Mouse (Mus musculus) right cerebral cortex, adult 2 months (tissue): ENCODE measurements around the gene Safb.

ENCODE experiments used
- DNase-seq, 2 experiments: peaks; one replicate each; pipeline ENCODE4 v3.0.0; 2021 to 2022; ENCODE audit warnings: low spot score in 2 of 2

The Safb gene

GRCm38 (mm10) chr17:56560131-56560530 is 24.5 kb upstream of the Safb start:
- no peak for DNase-seq

GRCm38 (mm10) chr17:56561866-56562265 is 22.8 kb upstream of the Safb start:
- DNase-seq, result no peak

- no peak for DNase-seq
Observed at GRCm38 (mm10) chr17:56566293-56566692, 18.3 kb upstream of the Safb start.

GRCm38 (mm10) chr17:56566918-56567317 is 17.7 kb upstream of the Safb start:
- DNase-seq, result no peak

GRCm38 (mm10) chr17:56567370-56567769 is 17.3 kb upstream of the Safb start:
- DNase-seq, result no peak

GRCm38 (mm10) chr17:56570287-56570686 is 14.3 kb upstream of the Safb start:
- no peak for DNase-seq

GRCm38 (mm10) chr17:56572154-56572553 is 12.5 kb upstream of the Safb start:
- DNase-seq, result no peak

- no peak for DNase-seq
Observed at GRCm38 (mm10) chr17:56572939-56573338, 11.7 kb upstream of the Safb start.

- no peak for DNase-seq
Observed at GRCm38 (mm10) chr17:56583071-56583470, 1.6 kb upstream of the Safb start.

- DNase-seq, result no peak
Observed at GRCm38 (mm10) chr17:56583611-56584256, 891 bp upstream of the Safb start.

GRCm38 (mm10) chr17:56585171-56585821 is 671 bp downstream of the Safb start:
- DNase-seq, result peak in 1 of 2 experiments; percentile 59

GRCm38 (mm10) chr17:56587773-56588172 is 3.1 kb downstream of the Safb start:
- no peak for DNase-seq

GRCm38 (mm10) chr17:56588921-56589320 is 4.3 kb downstream of the Safb start:
- DNase-seq, result no peak

- DNase-seq, result no peak
Observed at GRCm38 (mm10) chr17:56592553-56592952, 7.9 kb downstream of the Safb start.

- DNase-seq, result no peak
Observed at GRCm38 (mm10) chr17:56593527-56594271, 9.1 kb downstream of the Safb start.

- no peak for DNase-seq
Observed at GRCm38 (mm10) chr17:56603186-56604069, 18.8 kb downstream of the Safb start.

- no peak for DNase-seq
Observed at GRCm38 (mm10) chr17:56604070-56604380, 19.4 kb downstream of the Safb start.

GRCm38 (mm10) chr17:56604422-56604821 is 19.8 kb downstream of the Safb start:
- no peak for DNase-seq

GRCm38 (mm10) chr17:56605431-56605830 is 20.8 kb downstream of the Safb start:
- no peak for DNase-seq

GRCm38 (mm10) chr17:56607521-56608062 is 23.0 kb downstream of the Safb start:
- DNase-seq, result no peak

GRCm38 (mm10) chr17:56608699-56609098 is 24.1 kb downstream of the Safb start:
- no peak for DNase-seq
